Mouse (Mus musculus) megakaryocyte-erythroid progenitor cell, adult 5 weeks (primary cell): ENCODE results near the gene Letm1. TPM values are rescaled to one million over a fixed set of nuclear protein-coding genes. Genes with fewer than 3 reads are reported as not detected.

Source experiments
- polyA plus RNA-seq: library from polyadenylated mRNA; stranded (reverse); fragments of >175 nt; gene quantifications from 2 replicates; pipeline ENCODE4 v1.2.3, GENCODE M21; 2012

The Letm1 gene
- 33.7 and 38.1 TPM in 2 replicates for polyA plus RNA-seq

DNA sequence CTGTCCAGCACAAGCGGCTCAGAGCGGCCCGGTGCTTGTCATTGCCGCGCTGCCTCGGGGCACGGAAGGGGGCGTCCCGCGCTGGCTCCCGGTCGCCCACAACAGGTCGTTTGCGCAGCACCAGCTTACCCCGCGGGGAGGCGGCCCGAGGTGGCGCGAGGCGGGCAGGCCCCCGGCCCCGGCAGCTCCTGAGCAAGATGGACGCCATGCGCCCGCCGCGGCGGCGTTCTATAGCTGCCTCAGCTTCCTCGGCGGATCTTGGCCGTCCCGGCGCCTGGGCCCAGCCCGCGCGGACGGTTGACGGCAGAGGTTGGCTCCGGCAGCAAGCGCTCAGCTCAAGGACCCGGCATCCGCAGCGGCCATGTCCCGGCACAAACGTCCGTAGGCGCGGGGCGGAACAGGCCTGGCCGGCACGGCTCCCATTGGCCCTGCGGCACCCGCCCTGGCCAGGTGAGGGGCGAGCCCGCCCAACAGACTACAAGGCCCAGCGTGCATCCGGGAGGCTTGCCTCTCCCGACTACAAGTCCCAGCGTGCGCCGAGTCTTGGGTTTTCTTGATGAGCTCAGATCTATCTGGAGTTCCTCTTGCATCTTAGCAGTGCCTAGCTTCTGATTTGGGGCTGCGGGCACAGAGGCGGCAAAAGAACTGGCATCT is at the start of gene Letm1:
Letm1 (minus strand) TSS at position 473 of the 654 bp plus-strand sequence.

DNA sequence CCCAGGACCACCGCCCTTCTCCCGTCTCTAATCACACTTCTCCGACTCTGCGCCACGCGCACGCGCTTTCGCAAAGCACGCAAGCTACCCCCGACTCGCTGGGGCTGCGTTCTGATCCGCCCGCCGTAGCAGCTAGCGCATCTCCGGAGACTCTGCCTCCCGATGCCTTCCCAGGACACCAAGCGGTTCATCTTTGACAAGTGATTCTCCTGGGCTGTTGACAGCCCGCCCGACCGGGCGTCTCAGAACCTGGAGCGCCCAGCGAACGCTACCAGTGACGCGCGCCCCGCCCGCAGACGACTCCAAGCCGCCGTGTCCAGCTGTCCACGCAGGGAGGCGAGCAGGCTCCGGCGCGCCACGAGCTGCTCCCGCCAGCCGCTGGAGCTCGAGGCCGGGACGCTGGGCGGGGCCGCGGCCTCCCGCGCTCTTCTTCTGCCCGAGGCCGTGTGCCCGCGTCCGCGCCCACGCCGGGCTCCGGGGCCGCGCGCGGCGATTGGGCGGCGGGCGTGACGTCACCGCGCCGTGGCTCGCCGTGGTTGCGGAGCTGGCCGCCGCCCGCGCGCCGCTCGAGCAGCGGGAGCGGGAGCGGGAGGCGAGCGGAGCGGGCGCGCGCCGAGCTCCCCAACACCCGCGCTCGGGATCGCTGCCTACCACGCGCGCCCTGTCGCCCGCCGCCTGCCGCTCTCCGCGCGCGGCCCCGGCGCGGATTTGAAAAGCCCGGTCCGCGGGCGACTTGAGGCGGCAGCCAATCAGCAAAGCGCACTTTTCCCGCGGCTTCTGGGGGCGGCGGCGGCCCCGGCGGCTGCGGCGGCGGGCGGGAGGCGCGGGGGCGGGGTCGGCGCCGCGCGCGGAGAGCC is 37.5 kb upstream of the Letm1 start, which contains the start of gene Nsd2:
Nsd2 (plus strand) TSS at position 850 of the 857 bp plus-strand sequence.

DNA sequence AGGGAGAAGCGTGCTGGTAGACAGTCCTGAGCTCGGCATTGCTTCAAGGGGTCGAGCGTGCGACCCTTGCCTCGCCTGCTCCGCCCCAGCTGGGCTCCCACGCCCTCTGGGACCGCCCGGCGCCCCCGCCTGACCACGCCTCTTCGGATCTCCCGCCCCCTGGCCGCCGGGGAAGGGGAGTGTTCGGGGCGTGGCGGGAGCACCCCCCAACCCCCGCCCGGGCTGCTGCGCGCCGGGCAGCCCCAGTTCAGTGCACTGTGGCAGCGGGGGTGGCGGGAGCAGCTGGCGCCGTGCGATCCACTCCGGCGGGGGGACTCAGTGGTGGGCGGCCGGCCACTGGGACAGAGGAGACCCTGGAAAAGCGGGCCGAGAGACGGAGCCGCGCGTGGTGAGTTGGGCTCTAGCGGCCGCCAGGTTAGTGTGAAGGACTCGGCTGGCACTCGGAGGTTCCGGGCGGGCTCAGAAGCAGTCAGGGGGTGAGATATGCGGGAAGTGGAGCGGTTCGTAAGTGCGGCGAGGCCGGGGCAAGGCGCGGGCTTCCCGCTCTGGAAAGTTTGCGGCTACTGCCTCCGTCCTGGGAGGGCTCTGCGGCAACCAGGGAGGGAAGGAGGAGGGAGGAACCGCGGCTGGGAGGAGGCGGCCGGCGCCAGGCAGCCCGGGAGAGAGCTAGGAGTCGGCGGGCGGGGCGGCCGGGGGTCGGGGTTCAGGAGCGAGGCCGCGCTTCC is 60.9 kb downstream of the Letm1 start, which contains the start of gene Fgfr3:
Fgfr3 (plus strand) TSS at position 134 of the 725 bp plus-strand sequence.

Other genes with a start within 250 kb of the Letm1 start
- gene Fam53a, start 153.2 kb downstream of the Letm1 start, polyA plus RNA-seq: 87.0 and 102 TPM in 2 replicates
- gene Gm9903, start 152.9 kb downstream of the Letm1 start, polyA plus RNA-seq: not detected in 2 replicates
- 159 and 179 TPM in 2 replicates for gene Slbp, start 130.2 kb downstream of the Letm1 start, polyA plus RNA-seq
- 55.0 and 73.1 TPM in 2 replicates for gene Tacc3, start 124.7 kb downstream of the Letm1 start, polyA plus RNA-seq
- gene Tmem129, start 124.4 kb downstream of the Letm1 start, polyA plus RNA-seq: 7.4 and 12.2 TPM in 2 replicates
- gene Fgfr3, start 61.1 kb downstream of the Letm1 start, polyA plus RNA-seq: 0.34 and 1.3 TPM in 2 replicates
- 7.8 and 8.5 TPM in 2 replicates for gene Nsd2, start 37.9 kb upstream of the Letm1 start, polyA plus RNA-seq
- gene Nelfa, start 153.6 kb upstream of the Letm1 start, polyA plus RNA-seq: 51.5 TPM in 2 replicates
- 24.0 and 31.7 TPM in 2 replicates for gene Gm1673, start 200.6 kb upstream of the Letm1 start, polyA plus RNA-seq
- 5.5 and 6.4 TPM in 2 replicates for gene Nat8l, start 213.2 kb upstream of the Letm1 start, polyA plus RNA-seq